Mouse (Mus musculus) lung, adult 2 months (tissue): ENCODE data around the gene Nbea.

Experiments
- CTCF ChIP-seq: fragments of 200-500 bp; IDR thresholded peaks from 2 replicates; pipeline ENCODE4 v1.5.1; 2011; ENCODE audit warnings: mild to moderate bottlenecking, low read length, control low read depth; ENCODE audit not compliant: insufficient read depth
- POLR2A ChIP-seq: fragments of 200-500 bp; IDR thresholded peaks from 2 replicates; pipeline ENCODE4 v1.6.1; 2011; ENCODE audit warnings: low read depth, mild to moderate bottlenecking, control low read depth, low read length, borderline replicate concordance; ENCODE audit errors: extremely low read depth

DNA sequence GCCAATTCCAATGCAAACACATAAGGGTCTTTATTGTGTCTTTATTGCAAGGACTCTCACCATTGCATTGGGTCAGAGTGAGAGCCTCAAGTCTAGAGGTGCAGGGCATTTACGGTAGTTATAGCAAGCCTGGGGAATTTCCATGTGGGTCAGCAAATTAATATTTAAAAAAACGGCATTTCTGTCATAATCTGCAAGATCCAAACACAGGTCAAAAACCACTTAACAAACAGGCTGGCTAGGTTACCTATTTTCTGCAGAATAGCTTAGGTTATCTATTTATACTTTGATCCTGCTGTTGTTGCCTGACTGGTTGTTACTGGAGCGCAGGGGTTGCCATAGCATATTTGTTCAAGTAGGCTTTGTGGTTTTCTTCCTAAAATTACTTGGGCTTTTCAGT lies 565.1 kb downstream of the Nbea start:
- TF ChIP-seq POLR2A (no peak), CTCF (no peak)
